Mouse (Mus musculus) kidney, embryonic 16.5 days (tissue): Measurements from ENCODE around the gene Palm3. TPM values are rescaled to one million over a fixed set of nuclear protein-coding genes. Genes with fewer than 3 reads are reported as not detected.

ENCODE experiments used
- ATAC-seq: fragments of 200-750 bp; cut with Nextera tagmentation; 2 replicates; pipeline ENCODE4 v1.8.0; 2017; ENCODE audit warnings: moderate TSS enrichment; ENCODE audit not compliant: low FRiP score, low TSS enrichment
- H3K27ac ChIP-seq: fragments of 300-500 bp; sonication (generic); 2 replicates; pipeline ENCODE4 v1.5.1; 2014; ENCODE audit warnings: low read length
- H3K27me3 ChIP-seq: fragments of 300-500 bp; sonication (generic); 2 replicates; pipeline ENCODE4 v1.6.1; 2014; ENCODE audit warnings: low read length, control low read depth, mixed read lengths; ENCODE audit not compliant: insufficient read depth
- H3K36me3 ChIP-seq: fragments of 300-500 bp; sonication (generic); 2 replicates; pipeline ENCODE4 v1.6.1; 2014; ENCODE audit warnings: low read length, control low read depth, mixed read lengths; ENCODE audit not compliant: insufficient read depth
- H3K4me1 ChIP-seq: fragments of 300-500 bp; sonication (generic); 2 replicates; pipeline ENCODE4 v1.6.1; 2014; ENCODE audit warnings: low read length, control low read depth, mixed read lengths; ENCODE audit not compliant: insufficient read depth
- H3K4me2 ChIP-seq: fragments of 300-500 bp; sonication (generic); replicated peaks from 2 replicates; pipeline ENCODE4 v1.6.1; 2014; ENCODE audit warnings: low read depth, low read length
- H3K4me3 ChIP-seq: fragments of 300-500 bp; sonication (generic); 2 replicates; pipeline ENCODE4 v1.5.1; 2014; ENCODE audit warnings: mild to moderate bottlenecking, low read length
- H3K9ac ChIP-seq: fragments of 300-500 bp; sonication (generic); replicated peaks from 2 replicates; pipeline ENCODE4 v1.6.1; 2014; ENCODE audit warnings: low read length
- H3K9me3 ChIP-seq: fragments of 300-500 bp; sonication (generic); 2 replicates; pipeline ENCODE4 v1.6.1; 2016; ENCODE audit warnings: low read length, control low read depth
- WGBS: fragments of 180-500 bp; shearing (Covaris S2); extraction: QIAGEN DNeasy Blood & Tissue Kit; methylation state at CpG from one replicate; pipeline ENCODE4 v1.1.7; 2014; 5-methylcytosine and 5-hydroxymethylcytosine counted together
- polyA plus RNA-seq: library from polyadenylated mRNA; unstranded; fragments of >200 nt; fragmentation: Nextera tagmentation; extraction: Ambion mirVana; gene quantifications from 2 replicates; pipeline ENCODE4 v1.2.1, GENCODE M21; 2015

Gene Palm3
- polyA plus RNA-seq, 1 experiment from 2014 or later, result 16.7 TPM

DNA sequence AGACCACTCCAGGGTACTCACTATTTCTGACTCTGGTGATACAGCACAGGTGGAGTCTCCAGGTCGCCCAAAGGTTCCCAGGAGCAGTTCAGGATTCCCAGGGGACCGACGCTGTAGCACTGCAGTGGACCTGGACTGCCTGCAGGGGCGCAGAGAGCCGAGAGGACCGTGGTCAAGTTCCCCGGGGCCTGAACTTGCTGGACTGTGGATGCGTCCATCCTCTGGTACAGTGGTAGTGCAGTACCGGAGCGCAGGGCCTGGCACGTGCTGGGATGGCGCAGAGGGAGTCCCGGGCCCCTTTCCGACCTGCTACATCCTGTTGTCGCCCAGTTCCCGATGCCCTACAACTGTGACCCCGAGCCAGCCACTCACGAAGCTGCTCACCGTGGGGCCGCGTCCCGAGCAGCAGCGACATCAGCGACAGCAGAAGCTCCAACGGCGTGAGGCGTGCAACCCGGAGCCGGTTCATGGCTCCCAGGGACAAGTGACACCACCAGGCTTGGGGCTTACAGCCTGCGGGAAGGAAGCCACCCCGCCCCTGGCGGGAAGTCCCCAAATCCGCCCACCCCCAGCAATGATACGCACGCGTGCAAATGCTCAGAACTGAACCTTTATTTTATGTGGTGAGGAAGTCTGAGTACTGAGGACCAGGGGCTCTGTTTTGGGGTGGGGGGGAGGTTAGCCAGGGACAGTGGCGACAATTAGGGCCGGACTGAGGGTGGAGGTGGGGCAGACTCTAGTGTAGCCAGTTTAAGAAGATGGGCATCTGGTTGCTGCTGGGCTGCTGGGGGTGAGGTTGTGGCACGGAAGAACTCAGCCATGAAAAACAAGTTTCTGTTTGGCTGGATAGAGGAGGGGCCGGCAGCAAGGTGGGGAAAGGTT is 21.0 kb downstream of the Palm3 start, which contains the start of gene Il27ra:
Il27ra (minus strand) TSS at position 524 of the 882 bp plus-strand sequence.
- peak; percentile 86 for ATAC-seq
- Histone ChIP-seq H3K27ac (no peak within 1 kb of the TSS), H3K9me3 (no peaks in the 10 kb centered on the region), H3K4me3 (peak within 1 kb of the TSS; percentile 50), H3K36me3 (no peaks in the 10 kb centered on the region), H3K9ac (peak within 1 kb of the TSS; percentile 62), H3K4me2 (peak within 1 kb of the TSS; percentile 83), H3K4me1 (peaks cover 12% of the 10 kb centered on the region), H3K27me3 (peaks cover 39% of the 10 kb centered on the region)
- 3% methylated on average over 40 of the region's 40 CpGs for WGBS

DNA sequence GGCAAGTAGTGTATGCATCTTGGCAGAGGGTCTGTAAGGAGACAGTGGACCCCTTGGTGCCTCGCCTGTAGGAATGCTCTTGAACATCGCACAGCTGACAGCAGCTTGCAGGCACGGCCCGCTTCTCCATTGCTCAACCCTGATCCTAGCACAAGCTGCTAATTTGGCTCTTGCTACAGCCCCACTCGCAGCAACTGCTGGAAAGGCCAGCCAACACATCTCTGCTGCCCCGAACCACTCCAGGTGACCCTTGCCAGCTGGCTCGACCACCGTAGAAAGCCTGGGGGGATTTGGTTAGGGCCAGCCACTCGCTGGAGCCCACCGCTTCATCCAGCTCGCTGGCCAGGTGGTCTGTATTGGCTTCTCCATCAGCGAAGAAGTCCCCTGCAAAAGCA is 21.7 kb downstream of the Palm3 start:
- no peaks in the 10 kb centered on the region for H3K9me3 ChIP-seq
- H3K4me2 ChIP-seq, result peak overlapping the region; percentile 83
- H3K9ac ChIP-seq, result no peak overlapping the region
- H3K27ac ChIP-seq, result no peak overlapping the region
- no peaks in the 10 kb centered on the region for H3K36me3 ChIP-seq
- 35% methylated on average over 12 of the region's 12 CpGs for WGBS
- H3K4me3 ChIP-seq, result no peak overlapping the region
- peaks cover 39% of the 10 kb centered on the region for H3K27me3 ChIP-seq
- no peak for ATAC-seq
- H3K4me1 ChIP-seq, result peaks cover 12% of the 10 kb centered on the region

DNA sequence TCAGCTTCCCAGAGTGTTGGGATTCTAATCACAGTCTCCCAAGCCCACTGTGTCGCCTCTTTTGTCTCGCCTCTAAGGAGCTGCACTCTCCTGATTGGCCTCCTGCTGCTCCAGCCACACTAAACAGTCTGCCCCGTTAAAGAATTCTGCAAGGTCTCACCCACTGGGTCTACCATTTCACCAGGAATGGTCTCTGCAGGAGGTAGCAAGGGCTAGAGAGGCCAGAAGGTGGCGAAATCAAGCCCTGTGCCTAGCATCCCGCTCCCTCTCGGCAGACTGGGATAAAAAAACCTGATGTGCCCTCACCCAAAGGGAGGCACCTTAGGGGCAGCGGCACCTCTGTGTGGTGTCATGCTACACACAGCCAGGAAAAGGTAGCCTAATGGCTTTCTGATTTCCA is 22.8 kb downstream of the Palm3 start:
- peak overlapping the region; percentile 35; the same call in 1 of the 2 replicates for H3K4me2 ChIP-seq
- no peaks in the 10 kb centered on the region for H3K9me3 ChIP-seq
- no peak for ATAC-seq
- no peak overlapping the region for H3K27ac ChIP-seq
- H3K4me3 ChIP-seq, result no peak overlapping the region
- peaks cover 39% of the 10 kb centered on the region for H3K27me3 ChIP-seq
- H3K36me3 ChIP-seq, result no peaks in the 10 kb centered on the region
- peaks cover 12% of the 10 kb centered on the region for H3K4me1 ChIP-seq
- WGBS, result 9% methylated on average over 7 of the region's 7 CpGs
- no peak overlapping the region for H3K9ac ChIP-seq

DNA sequence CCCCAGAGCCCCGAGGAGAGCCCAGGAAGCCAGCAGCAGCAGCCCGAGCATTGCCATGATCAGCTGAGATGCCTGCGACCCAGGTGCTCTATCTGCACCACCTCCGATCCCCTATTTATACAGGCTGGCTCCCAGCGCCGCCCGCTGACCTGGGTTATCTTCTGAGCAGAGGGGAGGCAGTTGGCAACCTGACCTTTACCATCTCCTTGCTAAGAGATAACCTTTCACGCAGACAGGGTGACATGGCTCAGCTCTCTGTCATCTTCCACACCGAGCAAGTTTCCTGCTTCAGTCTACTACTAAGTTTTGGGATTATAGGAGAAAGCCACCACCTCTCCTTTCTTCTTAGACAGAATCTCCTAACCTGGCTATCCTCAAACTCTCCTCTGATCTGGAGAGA is 23.6 kb downstream of the Palm3 start, which contains the start of gene Rln3:
Rln3 (minus strand) TSS at position 101 of the 400 bp plus-strand sequence.
- H3K27ac ChIP-seq, result no peak within 1 kb of the TSS
- no peaks in the 10 kb centered on the region for H3K36me3 ChIP-seq
- H3K4me3 ChIP-seq, result peak within 1 kb of the TSS; percentile 27
- H3K4me2 ChIP-seq, result peak within 1 kb of the TSS; percentile 35
- H3K4me1 ChIP-seq, result peaks cover 12% of the 10 kb centered on the region
- no peak for ATAC-seq
- WGBS, result 10% methylated on average over 9 of the region's 9 CpGs
- H3K27me3 ChIP-seq, result peaks cover 39% of the 10 kb centered on the region
- 0 out of 2 replicates have a peak within 1 kb of the TSS, but pooled peaks have one; percentile 2 for H3K9ac ChIP-seq
- H3K9me3 ChIP-seq, result no peaks in the 10 kb centered on the region

DNA sequence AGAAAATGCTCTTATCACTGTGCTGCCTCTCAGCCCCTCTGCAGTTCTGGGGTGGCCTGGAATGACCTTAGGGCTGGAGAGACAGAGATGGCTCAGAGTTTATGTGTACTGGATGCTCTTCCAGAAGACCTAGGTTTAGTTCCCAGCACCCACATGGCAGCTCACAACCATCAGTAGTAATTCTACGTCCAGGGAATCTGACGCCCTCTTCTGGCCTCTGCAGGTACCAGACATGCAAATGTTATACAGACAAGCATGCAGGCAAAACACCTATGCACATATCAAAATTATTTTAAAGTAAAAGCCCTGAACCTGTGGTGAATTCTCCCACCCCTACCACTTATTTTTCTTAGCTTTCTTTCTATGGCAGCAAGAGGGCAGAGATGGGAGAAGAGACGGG is 25.2 kb downstream of the Palm3 start:
- H3K27ac ChIP-seq, result no peak overlapping the region
- no peak overlapping the region for H3K4me2 ChIP-seq
- H3K4me1 ChIP-seq, result peaks cover 12% of the 10 kb centered on the region
- WGBS, result 81% methylated on average over 3 of the region's 3 CpGs
- H3K36me3 ChIP-seq, result no peaks in the 10 kb centered on the region
- H3K9ac ChIP-seq, result no peak overlapping the region
- H3K9me3 ChIP-seq, result no peaks in the 10 kb centered on the region
- H3K4me3 ChIP-seq, result no peak overlapping the region
- ATAC-seq, result no peak
- peaks cover 39% of the 10 kb centered on the region for H3K27me3 ChIP-seq

DNA sequence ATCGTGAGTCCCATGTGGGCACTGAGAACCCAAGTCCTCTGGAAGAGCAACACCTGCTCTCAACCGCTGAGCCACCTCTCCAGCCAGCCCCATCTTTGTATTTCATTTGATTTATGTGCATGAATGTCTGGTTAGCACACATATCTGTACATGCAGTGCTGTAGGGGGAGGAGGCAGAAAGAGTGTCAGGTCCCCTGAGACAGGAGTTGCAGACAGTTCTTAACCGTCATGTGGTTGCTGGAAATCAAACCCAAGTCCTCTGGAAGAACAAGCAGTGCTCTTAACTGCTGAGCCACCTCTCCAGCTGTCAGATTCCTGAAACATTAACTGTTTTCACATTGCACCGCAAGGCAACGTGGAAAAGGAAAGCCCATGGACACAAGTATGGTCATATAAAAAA is 26.9 kb downstream of the Palm3 start:
- Histone ChIP-seq H3K27me3 (peaks cover 27% of the 10 kb centered on the region), H3K4me1 (0 out of 2 replicates have a peak, but pooled peaks cover under 1% of the 10 kb centered on the region), H3K9ac (no peak overlapping the region), H3K36me3 (no peaks in the 10 kb centered on the region), H3K4me2 (no peak overlapping the region), H3K9me3 (no peaks in the 10 kb centered on the region), H3K4me3 (no peak overlapping the region), H3K27ac (no peak overlapping the region)
- 51% methylated on average over 5 of the region's 5 CpGs for WGBS
- ATAC-seq, result no peak

DNA sequence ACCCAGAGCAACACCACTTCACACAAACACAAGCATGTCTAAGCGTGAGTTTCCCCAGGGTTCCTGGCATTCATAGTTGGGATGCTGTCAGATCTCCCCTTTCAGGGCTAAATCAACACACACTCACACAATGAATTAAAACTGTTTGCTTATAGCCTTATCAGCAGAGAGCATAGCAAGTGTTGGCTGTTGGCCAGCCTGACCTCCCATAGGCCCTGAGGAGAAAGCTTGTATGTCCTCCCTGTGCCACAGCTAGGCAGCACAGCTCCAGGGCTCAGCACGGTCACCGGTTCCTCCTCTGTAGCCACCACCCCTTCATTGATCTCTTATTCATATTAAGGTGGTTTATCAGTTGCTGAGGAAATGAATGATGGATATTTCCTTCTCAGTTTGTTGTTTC is 31.5 kb downstream of the Palm3 start:
- Histone ChIP-seq H3K36me3 (no peaks in the 10 kb centered on the region), H3K4me3 (no peak overlapping the region), H3K9ac (no peak overlapping the region), H3K9me3 (no peaks in the 10 kb centered on the region), H3K27ac (no peak overlapping the region), H3K27me3 (no peaks in the 10 kb centered on the region), H3K4me2 (no peak overlapping the region), H3K4me1 (no peaks in the 10 kb centered on the region)
- ATAC-seq, result no peak
- WGBS, result 50% methylated on average over 3 of the region's 3 CpGs

DNA sequence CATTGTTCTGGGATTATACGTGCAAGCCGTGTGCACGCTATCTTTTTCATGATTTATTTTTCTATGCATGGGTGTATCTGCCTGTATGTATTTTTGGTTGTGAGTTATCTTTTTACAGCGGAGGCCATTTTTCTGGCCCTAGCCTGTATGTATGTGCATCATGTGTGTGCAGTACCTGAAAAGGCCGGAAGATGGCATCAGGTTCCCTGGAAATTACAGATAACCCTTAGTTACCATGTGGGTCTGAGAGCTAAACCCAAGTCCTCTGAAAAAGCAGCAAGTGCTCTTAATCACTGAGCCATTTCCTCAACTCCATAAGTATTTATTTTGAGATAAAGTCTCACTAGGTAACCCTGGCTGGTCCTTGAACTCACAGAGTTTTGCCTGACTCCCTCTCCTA is 32.0 kb downstream of the Palm3 start:
- ATAC-seq, result no peak
- Histone ChIP-seq H3K9ac (no peak overlapping the region), H3K27ac (no peak overlapping the region), H3K9me3 (no peaks in the 10 kb centered on the region), H3K4me1 (no peaks in the 10 kb centered on the region), H3K36me3 (no peaks in the 10 kb centered on the region), H3K27me3 (no peaks in the 10 kb centered on the region), H3K4me2 (no peak overlapping the region), H3K4me3 (no peak overlapping the region)
- 96% methylated on average over 5 of the region's 5 CpGs for WGBS

DNA sequence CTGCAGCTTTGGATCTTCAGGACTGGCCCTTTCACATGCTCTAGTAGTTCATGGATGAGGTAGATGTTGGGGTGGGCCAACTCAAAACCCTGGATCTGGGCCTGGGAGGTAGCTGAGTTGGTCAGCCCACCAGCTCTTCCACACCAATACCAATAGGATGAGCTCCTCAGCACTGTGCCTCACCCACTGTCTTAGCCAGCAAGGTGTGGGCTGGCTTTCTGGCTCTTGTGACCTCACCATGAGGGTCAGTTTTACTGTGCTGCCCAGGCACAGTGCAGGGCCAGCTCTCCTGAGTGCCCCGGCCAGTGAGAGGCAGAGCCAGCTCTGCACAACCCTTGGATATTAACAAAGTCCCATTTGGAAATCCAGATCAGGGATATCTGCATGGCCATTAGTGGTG is 36.6 kb downstream of the Palm3 start:
- H3K4me3 ChIP-seq, result no peak overlapping the region
- H3K9me3 ChIP-seq, result no peaks in the 10 kb centered on the region
- no peaks in the 10 kb centered on the region for H3K4me1 ChIP-seq
- no peaks in the 10 kb centered on the region for H3K36me3 ChIP-seq
- no peaks in the 10 kb centered on the region for H3K27me3 ChIP-seq
- no peak for ATAC-seq
- no peak overlapping the region for H3K4me2 ChIP-seq
- no peak overlapping the region for H3K27ac ChIP-seq
- 94% methylated on average over 1 of the region's 1 CpGs for WGBS
- H3K9ac ChIP-seq, result no peak overlapping the region

DNA sequence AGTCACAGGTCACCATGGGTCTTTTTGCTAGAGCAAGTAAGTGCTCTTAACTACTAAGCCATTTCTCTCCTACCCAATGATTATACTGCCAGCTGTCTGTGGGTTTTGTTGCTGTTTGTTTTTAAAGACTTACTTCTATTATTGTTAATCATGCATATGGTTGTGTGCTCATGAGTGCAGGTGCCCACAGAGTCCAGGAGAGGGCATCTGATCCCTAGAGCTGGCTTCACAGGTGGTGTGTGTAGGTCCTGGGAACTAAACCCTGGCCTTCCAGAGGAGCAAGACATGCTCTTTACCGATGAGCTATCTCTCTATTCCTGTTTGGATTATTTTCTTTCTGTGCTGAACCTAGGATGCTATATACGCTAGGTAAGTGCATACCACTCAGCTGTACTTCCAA is 38.0 kb downstream of the Palm3 start:
- Histone ChIP-seq H3K4me1 (no peaks in the 10 kb centered on the region), H3K9me3 (no peaks in the 10 kb centered on the region), H3K4me2 (no peak overlapping the region), H3K4me3 (no peak overlapping the region), H3K27me3 (no peaks in the 10 kb centered on the region), H3K36me3 (no peaks in the 10 kb centered on the region), H3K9ac (no peak overlapping the region), H3K27ac (no peak overlapping the region)
- 93% methylated on average over 2 of the region's 2 CpGs for WGBS
- ATAC-seq, result no peak
